Mouse (Mus musculus): ENCODE data around the gene Casc3. TPM values are rescaled to one million over a fixed set of nuclear protein-coding genes. Genes with fewer than 3 reads are reported as not detected.

Casc3 gene
- total and polyA plus RNA-seq, 3 experiments = 14.4 to 71.7 (median 16.7) TPM

DNA sequence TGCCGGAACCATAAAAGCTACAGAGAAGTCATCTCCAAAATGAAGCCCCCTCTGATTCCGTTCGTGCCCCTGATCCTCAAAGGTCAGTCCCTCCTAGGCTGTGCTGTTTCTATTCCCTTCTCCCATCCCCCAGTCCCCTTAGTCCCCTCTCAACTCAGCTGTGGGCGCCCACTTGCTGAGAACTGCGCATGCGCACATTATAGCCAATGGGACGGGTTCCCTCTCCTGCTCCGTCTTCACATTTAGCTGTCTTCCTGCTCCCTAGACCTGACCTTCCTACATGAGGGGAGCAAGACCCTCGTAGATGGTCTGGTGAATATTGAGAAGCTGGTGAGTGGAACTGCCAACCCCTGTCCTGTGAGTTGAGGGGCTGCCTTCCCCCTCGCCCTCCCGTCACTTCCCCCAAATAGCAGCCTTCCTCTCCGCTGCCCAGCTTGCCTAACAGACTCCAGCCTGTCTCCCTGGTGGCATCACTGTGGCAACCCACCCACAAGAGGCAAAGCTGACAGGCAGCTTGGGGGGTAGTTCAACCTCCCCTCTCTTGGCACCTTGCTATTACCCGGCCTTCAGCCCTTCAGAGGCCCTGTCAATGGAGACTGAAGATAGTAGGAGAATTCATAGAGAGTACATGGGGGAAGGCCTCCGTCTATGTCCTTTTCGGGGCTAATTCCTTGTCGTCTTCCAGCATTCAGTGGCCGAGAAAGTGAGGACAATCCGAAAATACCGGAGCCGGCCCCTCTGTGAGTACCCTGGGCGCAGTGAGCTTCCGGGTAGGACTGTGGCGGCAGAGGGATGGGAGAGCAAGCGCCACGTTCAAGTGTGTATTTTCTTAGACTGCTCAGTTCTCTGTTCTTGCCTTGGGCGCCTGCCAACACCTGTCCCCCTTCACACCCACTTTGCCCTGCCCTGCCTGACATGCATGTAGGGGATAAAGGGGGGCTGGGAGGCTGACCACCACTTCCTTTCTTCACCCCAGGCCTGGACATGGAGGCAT is 45.7 kb downstream of the Casc3 start:
- Histone ChIP-seq H3K9me3 (replicated peaks; ENCODE audit: low read length) (no peaks in the 10 kb centered on the region), H3K4me1 (ENCODE audit: control insufficient read depth in 1 of 2, insufficient read depth in 2 of 2) (peaks cover 0 to 6% of the 10 kb centered on the region in 2 experiments; a peak in 2 of 4 replicates), H3K27me3 (replicated peaks) (no peaks in the 10 kb centered on the region), H3K4me3 (replicated peaks in 1 of 3; ENCODE audit: low read depth in 2 of 3, low read length in 2 of 3, poor library complexity in 1 of 3) (no peak overlapping the region), H3K79me2 (replicated peaks; ENCODE audit: control insufficient read depth, extremely low read depth, insufficient read depth, poor library complexity, severe bottlenecking) (no peaks in the 10 kb centered on the region), H3K27ac (ENCODE audit: insufficient read depth, low read depth) (no peak overlapping the region), H3K9ac (ENCODE audit: insufficient read depth, low read depth) (no peak overlapping the region), H3K4me2 (ENCODE audit: insufficient read depth, low read depth, poor library complexity, severe bottlenecking) (no peak overlapping the region), H3K36me3 (replicated peaks in 1 of 2; ENCODE audit: control insufficient read depth in 1 of 2, insufficient read depth in 1 of 2, low read length in 1 of 2) (no peaks in the 10 kb centered on the region)
- no peak for TF ChIP-seq MYC (IDR thresholded peaks at IDR 0.05; ENCODE audit: low read depth, low read length)
- in situ Hi-C loops (cut with MboI; ENCODE audit: low pct_ligation_motif_present, low pct_unique_long_range_greater_than_20kb, low sequenced_read_pairs) (no loop called here), dilution Hi-C loops (cut with MboI; ENCODE audit: extremely low pct_ligation_motif_present, extremely low pct_unique_long_range_greater_than_20kb, low sequenced_read_pairs) (no loop called here)
- DNase-seq (ENCODE audit: extremely low read depth) = no peak

GRCm38 (mm10) chr11:98854116-98854515 is 49.4 kb downstream of the Casc3 start:
- H3K36me3 ChIP-seq (replicated peaks in 1 of 2; ENCODE audit: control insufficient read depth in 1 of 2, insufficient read depth in 1 of 2, low read length in 1 of 2) = no peaks in the 10 kb centered on the region
- peaks cover 4 to 7% of the 10 kb centered on the region in 2 experiments for H3K4me1 ChIP-seq (ENCODE audit: control insufficient read depth in 1 of 2, insufficient read depth in 2 of 2)
- TF ChIP-seq MXI1 (IDR thresholded peaks at IDR 0.05; ENCODE audit: low read depth, low read length) (no peak), CHD2 (IDR thresholded peaks at IDR 0.05; ENCODE audit: low read length) (no peak), TCF12 (IDR thresholded peaks at IDR 0.05; ENCODE audit: low read depth, low read length) (no peak), TBP (conservative IDR thresholded peaks at IDR 0.05; ENCODE audit: low read depth, low read length) (no peak), ZNF384 (IDR thresholded peaks at IDR 0.05; ENCODE audit: low read depth, low read length) (no peak), IRF4 (IDR thresholded peaks at IDR 0.05; ENCODE audit: low read depth, low read length) (no peak), BHLHE40 (IDR thresholded peaks at IDR 0.05; ENCODE audit: low read depth, low read length) (no peak), RAD21 (IDR thresholded peaks at IDR 0.05; ENCODE audit: low read depth, low read length) (no peak), POLR2AphosphoS2 (IDR thresholded peaks at IDR 0.05; ENCODE audit: low read depth, low read length) (no peak), CTCF (conservative IDR thresholded peaks at IDR 0.05 in 1 of 2, IDR thresholded peaks at IDR 0.05 in 1 of 2; ENCODE audit: low read depth in 2 of 2, low read length in 2 of 2) (no peak), E2F4 (IDR thresholded peaks at IDR 0.05; ENCODE audit: insufficient replicate concordance, low read depth, low read length) (no peak), MYC (IDR thresholded peaks at IDR 0.05; ENCODE audit: low read depth, low read length) (no peak), NELFE (IDR thresholded peaks at IDR 0.05; ENCODE audit: low read depth, low read length) (no peak), RCOR1 (conservative IDR thresholded peaks at IDR 0.05; ENCODE audit: low read depth, low read length) (no peak), ZKSCAN1 (IDR thresholded peaks at IDR 0.05; ENCODE audit: borderline replicate concordance, low read depth, low read length) (no peak), CHD1 (IDR thresholded peaks at IDR 0.05; ENCODE audit: low read depth, low read length) (no peak), ZC3H11A (IDR thresholded peaks at IDR 0.05; ENCODE audit: low read depth, low read length) (no peak), MEF2A (IDR thresholded peaks at IDR 0.05; ENCODE audit: borderline replicate concordance, low read depth, low read length) (no peak)
- DNase-seq (ENCODE audit: extremely low read depth) = no peak
- in situ Hi-C loops (cut with MboI; ENCODE audit: low pct_ligation_motif_present, low pct_unique_long_range_greater_than_20kb, low sequenced_read_pairs) (no loop called here), dilution Hi-C loops (cut with MboI; ENCODE audit: extremely low pct_ligation_motif_present, extremely low pct_unique_long_range_greater_than_20kb, low sequenced_read_pairs) (no loop called here)
- no peaks in the 10 kb centered on the region for H3K79me2 ChIP-seq (replicated peaks; ENCODE audit: control insufficient read depth, extremely low read depth, insufficient read depth, poor library complexity, severe bottlenecking)
- no peak overlapping the region for H3K27ac ChIP-seq (ENCODE audit: insufficient read depth, low read depth)
- H3K9ac ChIP-seq (ENCODE audit: insufficient read depth, low read depth) = no peak overlapping the region
- no peak overlapping the region for H3K4me3 ChIP-seq (replicated peaks in 1 of 3; ENCODE audit: low read depth in 2 of 3, low read length in 2 of 3, poor library complexity in 1 of 3)
- H3K4me2 ChIP-seq (ENCODE audit: insufficient read depth, low read depth, poor library complexity, severe bottlenecking) = no peak overlapping the region
- no peaks in the 10 kb centered on the region for H3K9me3 ChIP-seq (replicated peaks; ENCODE audit: low read length)
- H3K27me3 ChIP-seq (replicated peaks) = no peaks in the 10 kb centered on the region

All from CH12.LX (cell line).